Mouse (Mus musculus): ENCODE data around the gene Bcat2.

- TF ChIP-seq GATA1 (IDR thresholded peaks at IDR 0.05; ENCODE audit: borderline replicate concordance, low read length) = no peak
- TF ChIP-seq FLI1 (IDR thresholded peaks at IDR 0.05; ENCODE audit: low read length) = no peak
Measured at GRCm38 (mm10) chr7:45520605-45521004, 49.3 kb upstream of the Bcat2 start.
